Mouse (Mus musculus) natural killer cell, adult 2 months (primary cell): ENCODE results near the gene Celf1.

ENCODE experiments used
- DNase-seq, 2 experiments: peaks; one replicate each; pipeline ENCODE4 v3.0.0; 2022; ENCODE audit warnings: low spot score in 2 of 2

Celf1 gene

GRCm38 (mm10) chr2:91061849-91062481 is 121.8 kb downstream of the Celf1 start:
- no peak for DNase-seq

DNA sequence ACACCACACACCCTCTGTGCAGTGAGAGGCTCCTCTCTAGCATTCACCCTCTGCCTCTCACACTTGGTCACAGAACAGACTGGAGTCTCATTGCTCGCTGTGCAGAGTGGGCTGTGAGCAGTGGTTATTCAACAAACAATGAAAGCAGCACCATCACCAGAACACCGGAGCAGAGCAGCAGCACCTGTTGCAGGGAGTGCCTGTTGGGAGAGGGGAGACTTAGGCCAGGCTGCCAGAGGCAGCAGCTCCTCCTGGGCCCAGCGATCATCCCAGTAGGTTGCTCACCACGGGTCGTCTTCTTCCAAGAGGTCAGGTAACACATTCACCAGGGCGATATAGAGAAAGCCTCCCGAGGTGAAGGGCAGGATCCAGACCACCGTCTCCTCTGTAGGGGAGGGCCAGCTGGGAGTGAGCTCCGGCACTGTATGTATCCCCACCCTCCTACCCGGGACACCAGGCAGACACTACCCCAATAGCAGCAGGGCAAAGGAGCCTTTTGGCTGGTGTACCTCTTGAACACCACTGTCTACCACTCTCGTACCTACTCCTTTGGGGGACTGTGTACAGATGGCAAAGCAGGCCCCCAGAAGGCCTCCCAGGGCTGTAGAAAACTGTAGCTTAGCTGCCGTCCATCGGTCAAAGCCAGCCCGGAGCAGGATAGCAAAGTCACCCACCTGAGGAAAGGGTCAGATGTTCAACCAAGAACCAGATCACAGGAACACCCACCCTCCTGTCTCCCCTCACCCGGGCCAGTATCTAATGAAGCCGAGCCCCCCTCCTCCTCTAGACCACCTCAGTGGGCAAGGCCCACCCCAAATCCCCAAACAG is 122.8 kb downstream of the Celf1 start:
- DNase-seq, result no peak

DNA sequence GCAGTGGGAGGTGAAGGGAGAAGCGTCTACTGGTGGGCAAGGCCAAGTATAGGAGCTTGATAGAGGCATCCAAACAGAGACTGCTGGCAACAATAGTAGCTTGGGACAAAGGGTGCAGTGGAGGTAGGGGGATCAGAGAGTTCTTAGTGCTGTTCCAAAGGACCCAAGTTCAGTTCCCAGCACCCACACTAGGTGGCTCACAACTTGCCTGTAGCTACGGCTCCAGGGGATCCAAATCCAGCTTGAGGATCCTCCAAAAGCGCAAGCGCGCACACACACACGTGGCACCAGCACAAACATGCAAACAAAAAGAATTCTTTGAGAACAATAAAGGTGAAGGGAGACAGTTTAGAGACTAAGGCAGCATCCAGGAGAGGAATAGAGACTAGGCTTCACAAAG is 124.0 kb downstream of the Celf1 start:
- no peak for DNase-seq

DNA sequence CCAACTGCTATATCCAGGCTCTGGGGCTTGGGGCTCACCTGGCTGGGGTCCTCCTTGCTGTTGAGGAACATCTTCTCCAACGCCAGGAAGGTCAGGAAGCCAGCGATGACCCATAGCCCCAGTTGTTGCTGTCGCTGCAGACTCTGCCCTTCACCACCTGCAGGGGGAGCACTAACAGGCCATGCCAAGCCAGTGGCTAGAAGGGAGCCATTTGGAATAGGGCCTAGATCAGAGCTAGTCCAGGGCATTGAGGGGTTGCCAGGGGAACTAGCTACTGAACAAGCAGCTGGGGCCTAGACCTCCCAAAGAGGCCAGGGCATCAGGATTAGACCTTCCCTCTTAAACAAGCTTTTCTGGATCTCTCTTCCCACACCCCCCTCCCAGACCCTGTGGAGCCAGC is 125.4 kb downstream of the Celf1 start:
- DNase-seq, result peak; percentile 39 to 60

GRCm38 (mm10) chr2:91066455-91066854 is 126.3 kb downstream of the Celf1 start:
- no peak for DNase-seq

- no peak for DNase-seq
Measured at GRCm38 (mm10) chr2:91068162-91068871, 128.1 kb downstream of the Celf1 start.

- DNase-seq, result no peak
Measured at GRCm38 (mm10) chr2:91068872-91069165, 128.6 kb downstream of the Celf1 start.
